Mouse (Mus musculus) skeletal muscle tissue, adult 2 months (tissue): ENCODE results near the gene Cd38.

Experiments used
- DNase-seq: peaks from one replicate; pipeline ENCODE4 v3.0.0-alpha.2; 2012; ENCODE audit warnings: low read depth, low spot score

Cd38 gene

GRCm38 (mm10) chr5:43933269-43933668, 64.9 kb downstream of the Cd38 start:
- DNase-seq, result no peak

- no peak for DNase-seq
Observed at GRCm38 (mm10) chr5:43947330-43947977, 79.1 kb downstream of the Cd38 start.

DNA sequence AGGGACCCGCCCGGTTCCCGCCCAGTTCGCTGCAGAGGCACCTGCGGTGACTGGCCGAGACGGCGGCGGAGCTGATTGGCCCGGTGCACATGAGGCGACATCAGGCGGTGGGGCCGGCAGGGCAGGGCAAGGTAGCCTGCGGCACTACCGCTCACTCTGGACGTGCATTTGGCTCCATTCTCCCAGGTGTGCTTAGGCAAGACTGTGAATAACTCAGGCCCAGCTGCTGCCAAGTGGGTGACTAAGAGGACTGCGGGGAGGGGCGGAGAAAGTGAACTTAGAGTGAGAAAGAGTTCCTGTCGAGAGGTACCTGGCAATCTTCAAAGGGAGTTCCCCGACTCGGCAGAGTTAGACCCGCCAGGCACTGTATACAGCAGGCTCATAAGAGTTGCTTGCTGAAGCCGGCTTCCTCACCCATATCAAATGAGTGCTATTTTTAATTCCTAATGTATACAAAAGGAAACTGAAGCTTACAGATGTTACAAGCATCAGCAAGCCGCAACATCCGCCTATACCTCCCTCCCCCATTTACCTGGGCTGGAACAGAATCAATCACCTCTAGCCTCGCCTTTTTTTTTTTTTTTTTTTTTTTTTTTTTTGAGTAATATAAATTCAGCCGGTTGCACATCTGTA, 79.9 kb downstream of the Cd38 start:
- peak; percentile 13 for DNase-seq

- peak; percentile 11 for DNase-seq
Observed at GRCm38 (mm10) chr5:43948748-43949275, 80.5 kb downstream of the Cd38 start.

- DNase-seq, result no peak
Observed at GRCm38 (mm10) chr5:43953241-43953640, 84.9 kb downstream of the Cd38 start.

GRCm38 (mm10) chr5:43959884-43960440, 91.6 kb downstream of the Cd38 start:
- no peak for DNase-seq

DNA sequence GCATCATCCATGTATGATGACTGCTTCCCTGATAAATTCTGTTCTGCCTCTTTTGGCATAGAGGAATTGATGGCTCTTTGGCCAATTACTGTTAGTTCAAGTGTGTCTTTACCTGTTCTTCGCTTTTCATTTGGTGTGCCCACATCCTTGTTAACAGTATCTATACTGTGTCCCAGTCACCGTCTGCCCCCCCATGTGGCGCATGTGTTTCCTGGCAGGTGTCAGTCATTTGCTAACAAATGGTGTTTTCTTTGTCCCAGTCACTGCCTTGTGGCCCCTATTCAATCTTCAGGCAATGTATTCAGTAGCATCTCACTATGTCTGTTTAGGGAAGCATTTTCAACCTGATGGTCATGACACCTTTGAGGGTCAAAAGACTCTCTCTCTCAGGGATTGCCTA, 92.7 kb downstream of the Cd38 start:
- DNase-seq, result no peak
